Mouse (Mus musculus) hindbrain, embryonic 10.5 days (tissue): ENCODE results near the gene Teddm2. TPM values are rescaled to one million over a fixed set of nuclear protein-coding genes. Genes with fewer than 3 reads are reported as not detected.

ENCODE experiments used
- polyA plus RNA-seq: library from polyadenylated mRNA; unstranded; fragments of >200 nt; fragmentation: Nextera tagmentation; extraction: Ambion mirVana; gene quantifications from 2 replicates; pipeline ENCODE4 v1.2.1, GENCODE M21; 2016

The Teddm2 gene
- polyA plus RNA-seq, 1 experiment from 2014 or later: 0.56 TPM

Other genes with a start within 250 kb of the Teddm2 start
- gene Rgs8, start 247.2 kb downstream of the Teddm2 start, polyA plus RNA-seq: 4.9 and 8.9 TPM in 2 replicates
- 18.9 and 21.1 TPM in 2 replicates for gene Rgs16, start 159.9 kb downstream of the Teddm2 start, polyA plus RNA-seq
- gene Rnasel, start 150.8 kb downstream of the Teddm2 start, polyA plus RNA-seq: 12.6 and 23.7 TPM in 2 replicates
- 0.10 TPM in 1 of 2 replicates, not detected in the other for gene Rgsl1, start 56.1 kb downstream of the Teddm2 start, polyA plus RNA-seq
- gene Teddm1b, start 25.9 kb downstream of the Teddm2 start, polyA plus RNA-seq: 0.56 and 0.58 TPM in 2 replicates
- not detected in 2 replicates for gene Teddm1a, start 8.5 kb downstream of the Teddm2 start, polyA plus RNA-seq
- gene Glul, start 284 bp downstream of the Teddm2 start, polyA plus RNA-seq: 128 and 133 TPM in 2 replicates